Mouse (Mus musculus) ES-E14 (cell line): ENCODE measurements around the gene Scamp3.

Experiments used
- CHD2 ChIP-seq: IDR thresholded peaks from 2 replicates; pipeline ENCODE4 v1.6.1; 2014; ENCODE audit warnings: mild to moderate bottlenecking, low read depth, low read length, inconsistent platforms
- ZC3H11A ChIP-seq: IDR thresholded peaks from 2 replicates; pipeline ENCODE4 v1.6.1; 2012; ENCODE audit warnings: low read depth, mild to moderate bottlenecking, inconsistent platforms, low read length, borderline replicate concordance
- ZNF384 ChIP-seq: IDR thresholded peaks from 2 replicates; pipeline ENCODE4 v1.6.1; 2012; ENCODE audit warnings: low read depth, low read length, inconsistent platforms

- TF ChIP-seq CHD2 (no peak), ZC3H11A (no peak), ZNF384 (no peak)
Measured at GRCm38 (mm10) chr3:89213803-89214530, 36.7 kb downstream of the Scamp3 start.
